Mouse (Mus musculus) hindbrain, embryonic 15.5 days (tissue): ENCODE measurements around the gene Olfr981. TPM values are rescaled to one million over a fixed set of nuclear protein-coding genes. Genes with fewer than 3 reads are reported as not detected.
"Not testable (repeated sequence)": the region's sequence is repeated elsewhere in the genome, so short reads cannot be mapped to it uniquely, and the experiment has no call there.

Source experiments
- ATAC-seq: fragments of 200-750 bp; cut with Nextera tagmentation; 2 replicates; pipeline ENCODE4 v1.8.0; 2017; ENCODE audit warnings: low read depth, moderate number of reproducible peaks, moderate TSS enrichment; ENCODE audit not compliant: low FRiP score
- H3K27ac ChIP-seq: fragments of 300-500 bp; sonication (generic); replicated peaks from 2 replicates; pipeline ENCODE4 v1.5.1; 2015; ENCODE audit warnings: mild to moderate bottlenecking, inconsistent platforms
- H3K27me3 ChIP-seq: fragments of 300-500 bp; sonication (generic); 2 replicates; pipeline ENCODE4 v1.6.1; 2015; ENCODE audit warnings: control low read depth, inconsistent platforms
- H3K36me3 ChIP-seq: fragments of 300-500 bp; sonication (generic); 2 replicates; pipeline ENCODE4 v1.6.1; 2015; ENCODE audit warnings: control low read depth, inconsistent platforms
- H3K4me1 ChIP-seq: fragments of 300-500 bp; sonication (generic); replicated peaks from 2 replicates; pipeline ENCODE4 v1.6.1; 2015; ENCODE audit warnings: control low read depth, inconsistent platforms
- H3K4me2 ChIP-seq: fragments of 300-500 bp; sonication (generic); 2 replicates; pipeline ENCODE4 v1.6.1; 2015; ENCODE audit warnings: moderate library complexity, mild to moderate bottlenecking, inconsistent platforms
- H3K4me3 ChIP-seq: fragments of 300-500 bp; sonication (generic); 2 replicates; pipeline ENCODE4 v1.5.1; 2015; ENCODE audit warnings: mild to moderate bottlenecking, inconsistent platforms
- H3K9ac ChIP-seq: fragments of 300-500 bp; sonication (generic); 2 replicates; pipeline ENCODE4 v1.6.1; 2015; ENCODE audit warnings: inconsistent platforms
- H3K9me3 ChIP-seq: fragments of 300-500 bp; sonication (generic); 2 replicates; pipeline ENCODE4 v1.6.1; 2016; ENCODE audit warnings: control low read depth, inconsistent platforms
- WGBS: fragments of 180-500 bp; shearing (Covaris S2); methylation state at CpG from one replicate; pipeline ENCODE4 v1.1.7; 2015; 5-methylcytosine and 5-hydroxymethylcytosine counted together
- polyA plus RNA-seq: library from polyadenylated mRNA; unstranded; fragments of >200 nt; fragmentation: Nextera tagmentation; extraction: Ambion mirVana; gene quantifications from 2 replicates; pipeline ENCODE4 v1.2.1, GENCODE M21; 2015

Gene Olfr981
- polyA plus RNA-seq = not detected in 2 replicates

GRCm38 (mm10) chr9:40021164-40021563 is at the start of gene Olfr981:
TSS of gene Olfr981 (plus strand) at chr9:40021464.
- Histone ChIP-seq H3K9me3 (no peaks in the 10 kb centered on the region), H3K36me3 (no peaks in the 10 kb centered on the region), H3K4me3 (no peak within 1 kb of the TSS), H3K27me3 (no peaks in the 10 kb centered on the region), H3K27ac (no peak within 1 kb of the TSS), H3K4me2 (no peak within 1 kb of the TSS), H3K4me1 (no peaks in the 10 kb centered on the region), H3K9ac (no peak within 1 kb of the TSS)
- ATAC-seq = no peak
- 72% methylated on average over 2 of the region's 2 CpGs for WGBS

DNA sequence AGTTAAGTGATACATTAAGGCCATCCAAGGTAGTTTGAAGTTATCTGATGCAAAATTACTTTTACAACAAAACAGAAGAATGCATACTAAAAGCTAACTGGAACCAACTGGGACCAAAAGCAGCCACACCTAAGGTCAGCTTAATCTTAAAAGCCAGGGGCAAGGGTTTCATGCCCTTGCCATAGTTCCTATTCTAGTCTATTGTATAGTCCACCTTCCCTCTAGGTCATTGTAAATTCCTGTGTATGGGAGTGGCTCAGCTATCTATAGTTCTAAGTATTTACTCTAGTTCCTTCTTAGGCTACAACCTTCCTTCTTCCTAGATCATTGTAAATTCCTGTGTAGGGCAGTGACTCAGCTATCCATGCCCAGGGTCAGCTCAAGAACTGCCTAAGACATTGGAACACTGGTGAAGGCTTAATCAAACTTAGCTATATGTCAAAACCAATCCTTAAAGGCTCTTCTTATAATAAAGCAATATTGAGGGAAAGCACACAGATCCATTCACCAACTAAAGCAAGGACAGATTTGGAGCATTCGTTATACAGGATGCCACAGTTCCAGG is 44.6 kb upstream of the Olfr981 start:
- not testable (repeated sequence) for H3K36me3 ChIP-seq, ATAC-seq, H3K27me3 ChIP-seq, H3K4me1 ChIP-seq, H3K9me3 ChIP-seq, H3K27ac ChIP-seq, H3K9ac ChIP-seq, H3K4me2 ChIP-seq, H3K4me3 ChIP-seq
- WGBS = 93% methylated on average over 1 of the region's 1 CpGs

DNA sequence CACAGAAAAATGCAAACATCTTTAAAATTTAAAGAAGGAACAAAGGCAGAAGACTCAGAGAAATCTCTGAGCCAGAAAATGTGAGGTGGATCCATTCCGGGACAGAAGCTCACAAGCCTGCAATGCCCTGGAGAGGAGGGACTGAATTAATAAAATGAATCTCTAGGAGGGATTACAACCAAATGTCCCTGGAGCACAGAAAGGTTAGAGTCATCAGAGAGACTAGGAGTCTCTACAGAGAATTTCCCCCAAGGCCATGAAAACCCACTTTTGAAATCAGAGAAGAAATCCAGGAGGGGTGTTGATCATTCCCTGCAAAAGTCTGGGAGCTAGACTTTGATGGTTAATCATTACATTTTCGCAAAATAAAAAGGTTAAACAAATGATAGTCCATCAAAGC is 29.5 kb upstream of the Olfr981 start, which contains the start of gene Olfr978:
Gene Olfr978 (plus strand): TSS at position 301 of the 400 bp plus-strand sequence.
- no peak within 1 kb of the TSS for H3K4me2 ChIP-seq
- no peak within 1 kb of the TSS for H3K27ac ChIP-seq
- H3K27me3 ChIP-seq = no peaks in the 10 kb centered on the region
- H3K4me1 ChIP-seq = no peaks in the 10 kb centered on the region
- no peak for ATAC-seq
- H3K36me3 ChIP-seq = no peaks in the 10 kb centered on the region
- WGBS = 87% methylated on average over 2 of the region's 2 CpGs
- H3K4me3 ChIP-seq = no peak within 1 kb of the TSS
- no peaks in the 10 kb centered on the region for H3K9me3 ChIP-seq
- H3K9ac ChIP-seq = no peak within 1 kb of the TSS

- Histone ChIP-seq H3K27me3 (no peaks in the 10 kb centered on the region), H3K36me3 (no peaks in the 10 kb centered on the region), H3K9ac (no peak within 1 kb of the TSS), H3K4me1 (no peaks in the 10 kb centered on the region), H3K27ac (no peak within 1 kb of the TSS), H3K9me3 (no peaks in the 10 kb centered on the region), H3K4me2 (no peak within 1 kb of the TSS), H3K4me3 (no peak within 1 kb of the TSS)
- ATAC-seq = no peak
- 96% methylated on average over 1 of the region's 1 CpGs for WGBS
Observed at GRCm38 (mm10) chr9:40003365-40003764, 17.9 kb upstream of the Olfr981 start, which contains the start of gene Olfr979. TSS of gene Olfr979 (minus strand) at chr9:40003465.

GRCm38 (mm10) chr9:40009482-40009881 is 11.8 kb upstream of the Olfr981 start, which contains the start of gene Olfr980:
TSS of gene Olfr980 (minus strand) at chr9:40009582.
- WGBS = 84% methylated on average over 1 of the region's 1 CpGs
- no peak for ATAC-seq

GRCm38 (mm10) chr9:40050138-40050537 is 28.9 kb downstream of the Olfr981 start:
- ATAC-seq = no peak
- Histone ChIP-seq H3K27ac (no peak overlapping the region), H3K9ac (no peak overlapping the region), H3K9me3 (no peaks in the 10 kb centered on the region), H3K27me3 (no peaks in the 10 kb centered on the region), H3K36me3 (no peaks in the 10 kb centered on the region), H3K4me1 (no peaks in the 10 kb centered on the region), H3K4me3 (no peak overlapping the region), H3K4me2 (no peak overlapping the region)
- WGBS = 91% methylated on average over 19 of the region's 19 CpGs

More at GRCm38 (mm10) chr9:40009482-40009881, 11.8 kb upstream of the Olfr981 start, which contains the start of gene Olfr980:
- Histone ChIP-seq H3K27ac (no peak within 1 kb of the TSS), H3K9ac (no peak within 1 kb of the TSS), H3K36me3 (no peaks in the 10 kb centered on the region), H3K9me3 (no peaks in the 10 kb centered on the region), H3K4me3 (no peak within 1 kb of the TSS), H3K27me3 (no peaks in the 10 kb centered on the region), H3K4me1 (no peaks in the 10 kb centered on the region), H3K4me2 (no peak within 1 kb of the TSS)

DNA sequence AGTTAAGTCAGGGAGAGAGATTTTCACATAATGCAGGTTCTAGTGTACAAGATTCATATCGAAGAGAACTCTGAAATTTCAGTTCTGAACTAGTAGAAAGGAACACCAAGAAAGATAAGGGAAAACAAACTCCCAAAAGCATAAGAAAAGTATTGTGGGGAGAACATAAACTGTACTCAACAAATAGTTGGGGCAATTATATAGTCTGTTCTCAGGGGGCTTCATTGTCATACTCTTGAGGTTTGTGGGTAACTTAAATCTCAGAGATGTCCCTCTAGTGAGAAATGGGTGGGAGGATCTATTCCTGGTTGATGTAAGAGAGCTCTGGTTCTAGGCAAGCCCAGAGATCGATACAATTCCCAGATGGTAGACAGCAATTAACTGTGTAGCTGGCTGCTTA is 52.3 kb downstream of the Olfr981 start, which contains the start of gene Olfr982:
Gene Olfr982 (plus strand): TSS at position 301 of the 400 bp plus-strand sequence.
- H3K36me3 ChIP-seq = no peaks in the 10 kb centered on the region
- no peak within 1 kb of the TSS for H3K4me2 ChIP-seq
- no peak within 1 kb of the TSS for H3K9ac ChIP-seq
- WGBS = 75% methylated on average over 2 of the region's 2 CpGs
- H3K27ac ChIP-seq = no peak within 1 kb of the TSS
- H3K4me3 ChIP-seq = no peak within 1 kb of the TSS
- H3K27me3 ChIP-seq = no peaks in the 10 kb centered on the region
- ATAC-seq = no peak
- no peaks in the 10 kb centered on the region for H3K4me1 ChIP-seq
- H3K9me3 ChIP-seq = no peaks in the 10 kb centered on the region

Other genes with a start within 250 kb of the Olfr981 start
- not detected in 2 replicates for gene Olfr968, start 238.2 kb upstream of the Olfr981 start, polyA plus RNA-seq
- not detected in 2 replicates for gene Olfr969, start 230.5 kb upstream of the Olfr981 start, polyA plus RNA-seq
- gene Olfr970, start 212.6 kb upstream of the Olfr981 start, polyA plus RNA-seq = not detected in 2 replicates
- gene Olfr971, start 184.6 kb upstream of the Olfr981 start, polyA plus RNA-seq = not detected in 2 replicates
- gene Olfr972, start 155.0 kb upstream of the Olfr981 start, polyA plus RNA-seq = not detected in 2 replicates
- not detected in 2 replicates for gene Olfr229, start 114.1 kb upstream of the Olfr981 start, polyA plus RNA-seq
- gene Olfr974, start 84.0 kb upstream of the Olfr981 start, polyA plus RNA-seq = not detected in 2 replicates
- 0.05 TPM in 1 of 2 replicates, not detected in the other for gene Olfr975, start 69.4 kb upstream of the Olfr981 start, polyA plus RNA-seq
- gene Olfr976, start 60.3 kb upstream of the Olfr981 start, polyA plus RNA-seq = not detected in 2 replicates
- gene Olfr978, start 29.4 kb upstream of the Olfr981 start, polyA plus RNA-seq = not detected in 2 replicates
- not detected in 2 replicates for gene Olfr979, start 18.0 kb upstream of the Olfr981 start, polyA plus RNA-seq
- gene Olfr980, start 11.9 kb upstream of the Olfr981 start, polyA plus RNA-seq = not detected in 2 replicates
- gene Olfr982, start 52.4 kb downstream of the Olfr981 start, polyA plus RNA-seq = not detected in 2 replicates
- not detected in 2 replicates for gene Olfr983, start 72.1 kb downstream of the Olfr981 start, polyA plus RNA-seq
- gene Olfr984, start 92.7 kb downstream of the Olfr981 start, polyA plus RNA-seq = not detected in 2 replicates
- not detected in 2 replicates for gene Olfr985, start 108.7 kb downstream of the Olfr981 start, polyA plus RNA-seq
- gene Tmem225, start 126.7 kb downstream of the Olfr981 start, polyA plus RNA-seq = not detected in 2 replicates
- not detected in 2 replicates for gene Olfr986, start 159.5 kb downstream of the Olfr981 start, polyA plus RNA-seq
- 10.3 and 10.9 TPM in 2 replicates for gene Zfp202, start 170.9 kb downstream of the Olfr981 start, polyA plus RNA-seq
- 137 and 151 TPM in 2 replicates for gene Scn3b, start 247.8 kb downstream of the Olfr981 start, polyA plus RNA-seq